Mouse (Mus musculus) hindbrain, postnatal 0 days (tissue): ENCODE measurements around the gene Xylt1. TPM values are rescaled to one million over a fixed set of nuclear protein-coding genes. Genes with fewer than 3 reads are reported as not detected.
A peak's percentile ranks its signal among the peaks of the same experiment; 100 is the strongest.

Experiments
- ATAC-seq: fragments of 200-750 bp; cut with Nextera tagmentation; 2 replicates; pipeline ENCODE4 v1.8.0; 2017; ENCODE audit warnings: mild to moderate bottlenecking, moderate TSS enrichment, moderate library complexity
- DNase-seq: peaks from one replicate; pipeline ENCODE4 v3.0.0-alpha.2; 2015; ENCODE audit warnings: low spot score
- H3K27ac ChIP-seq: fragments of 300-500 bp; sonication (generic); 2 replicates; pipeline ENCODE4 v1.5.1; 2014; ENCODE audit warnings: mild to moderate bottlenecking
- H3K27me3 ChIP-seq: fragments of 300-500 bp; sonication (generic); 2 replicates; pipeline ENCODE4 v1.6.1; 2014; ENCODE audit warnings: low read length, mixed read lengths; ENCODE audit not compliant: insufficient read depth
- H3K36me3 ChIP-seq: fragments of 300-500 bp; sonication (generic); 2 replicates; pipeline ENCODE4 v1.6.1; 2014; ENCODE audit warnings: low read length, mixed read lengths; ENCODE audit not compliant: insufficient read depth
- H3K4me1 ChIP-seq: fragments of 300-500 bp; sonication (generic); 2 replicates; pipeline ENCODE4 v1.6.1; 2014; ENCODE audit warnings: antibody characterized with exemption, low read length, mixed read lengths; ENCODE audit not compliant: insufficient read depth
- H3K4me2 ChIP-seq: fragments of 300-500 bp; sonication (generic); 2 replicates; pipeline ENCODE4 v1.6.1; 2014; ENCODE audit warnings: low read depth, mild to moderate bottlenecking, low read length, moderate library complexity, mixed read lengths
- H3K4me3 ChIP-seq: fragments of 300-500 bp; sonication (generic); 2 replicates; pipeline ENCODE4 v1.5.1; 2014; ENCODE audit warnings: low read length
- H3K9ac ChIP-seq: fragments of 300-500 bp; sonication (generic); replicated peaks from 2 replicates; pipeline ENCODE4 v1.6.1; 2014; ENCODE audit warnings: mild to moderate bottlenecking, low read length, moderate library complexity, mixed read lengths
- H3K9me3 ChIP-seq: fragments of 300-500 bp; sonication (generic); 2 replicates; pipeline ENCODE4 v1.6.1; 2016; ENCODE audit warnings: low read length, mixed read lengths
- CTCF ChIP-seq: IDR thresholded peaks from 2 replicates; pipeline ENCODE4 v1.5.1; 2016; ENCODE audit warnings: antibody characterized with exemption, control low read depth, low read depth
- WGBS: fragments of 180-500 bp; shearing (Covaris S2); extraction: QIAGEN DNeasy Blood & Tissue Kit; methylation state at CpG from one replicate; pipeline ENCODE4 v1.1.7; 2014; 5-methylcytosine and 5-hydroxymethylcytosine counted together
- polyA plus RNA-seq: library from polyadenylated mRNA; unstranded; fragments of >200 nt; fragmentation: Nextera tagmentation; extraction: Ambion mirVana; gene quantifications from 2 replicates; pipeline ENCODE4 v1.2.1, GENCODE M21; 2015
- total RNA-seq: library from RNA; depleted of rRNA; stranded (reverse); fragments of >200 nt; gene quantifications from 2 replicates; pipeline ENCODE4 v1.2.3, GENCODE M21; 2014

The Xylt1 gene
- total and polyA plus RNA-seq, 2 experiments from 2014 or later = 3.0 to 16.6 TPM

DNA sequence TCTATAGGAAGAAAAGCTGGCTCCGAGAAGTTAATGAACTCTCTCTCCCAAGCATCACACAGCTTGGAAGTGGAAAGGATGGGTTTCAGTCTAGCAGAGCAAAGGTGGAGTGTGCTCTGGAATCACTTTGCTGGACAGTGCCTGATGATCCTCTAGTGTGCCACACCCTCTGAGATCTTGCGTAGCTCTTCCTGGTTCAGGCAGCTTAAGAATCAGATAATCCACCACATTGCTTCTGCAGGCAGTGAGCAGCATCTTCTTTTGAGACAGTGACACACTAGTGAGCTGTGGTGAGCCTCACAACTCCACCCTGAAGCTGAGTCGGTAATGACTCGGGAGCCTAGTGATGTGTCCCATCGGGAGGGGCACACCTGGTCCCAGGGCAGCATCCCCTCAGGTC lies 159.2 kb downstream of the Xylt1 start:
- H3K36me3 ChIP-seq = no peaks in the 10 kb centered on the region
- H3K9ac ChIP-seq = no peak overlapping the region
- no peak overlapping the region for H3K27ac ChIP-seq
- no peak overlapping the region for H3K4me3 ChIP-seq
- 0 out of 2 replicates have a peak, but pooled peaks cover 11% of the 10 kb centered on the region for H3K4me1 ChIP-seq
- 83% methylated on average over 5 of the region's 5 CpGs for WGBS
- ATAC-seq (no peak), DNase-seq (no peak)
- H3K9me3 ChIP-seq = no peaks in the 10 kb centered on the region
- no peak for TF ChIP-seq CTCF
- H3K4me2 ChIP-seq = no peak overlapping the region
- no peaks in the 10 kb centered on the region for H3K27me3 ChIP-seq

DNA sequence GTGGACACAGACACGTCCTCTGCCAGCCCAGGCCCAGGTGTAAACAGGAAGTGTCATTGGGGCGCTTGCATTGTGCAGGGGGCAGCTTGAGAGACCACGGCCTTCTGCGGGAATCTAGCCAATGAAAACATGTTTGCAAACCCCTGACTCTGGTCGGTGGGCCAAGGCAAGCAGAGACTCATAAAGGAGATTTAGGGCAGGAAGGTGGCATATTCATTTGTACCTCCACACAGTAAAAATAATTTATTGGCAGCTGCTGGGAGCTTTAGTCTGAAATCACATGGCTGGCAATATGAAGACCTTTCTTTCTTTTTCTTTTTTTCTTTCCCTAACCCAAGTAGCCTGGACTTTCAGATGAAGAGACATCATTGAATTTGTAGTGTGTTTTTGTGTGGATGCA lies 159.6 kb downstream of the Xylt1 start:
- no peak for DNase-seq
- Histone ChIP-seq H3K9me3 (no peaks in the 10 kb centered on the region), H3K9ac (no peak overlapping the region), H3K4me1 (0 out of 2 replicates have a peak, but pooled peaks cover 11% of the 10 kb centered on the region), H3K4me2 (no peak overlapping the region), H3K27ac (no peak overlapping the region), H3K27me3 (no peaks in the 10 kb centered on the region), H3K4me3 (no peak overlapping the region), H3K36me3 (no peaks in the 10 kb centered on the region)
- TF ChIP-seq CTCF = no peak
- ATAC-seq = no peak
- WGBS = 61% methylated on average over 5 of the region's 5 CpGs

DNA sequence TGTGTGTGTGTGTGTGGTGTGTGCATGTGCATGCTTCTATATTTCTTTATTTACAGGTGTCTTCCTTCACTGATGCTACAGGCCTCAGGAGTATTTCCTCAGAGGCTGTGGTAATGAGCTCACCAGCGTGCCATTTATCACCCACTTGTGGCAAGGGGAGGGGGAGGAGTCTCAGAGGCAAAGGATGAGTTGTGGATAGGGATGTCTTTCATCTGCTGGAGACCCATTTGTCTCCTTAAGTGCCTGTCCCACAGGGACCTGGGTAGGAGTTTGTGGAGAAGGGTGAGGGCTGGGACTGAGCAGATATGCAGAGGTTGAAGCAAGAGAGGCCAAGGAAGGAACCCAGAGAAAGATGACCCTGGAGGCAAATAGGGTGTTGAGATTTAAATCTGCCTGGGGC lies 160.3 kb downstream of the Xylt1 start:
- no peak overlapping the region for H3K4me2 ChIP-seq
- no peak overlapping the region for H3K4me3 ChIP-seq
- no peaks in the 10 kb centered on the region for H3K36me3 ChIP-seq
- WGBS = 52% methylated on average over 1 of the region's 1 CpGs
- 0 out of 2 replicates have a peak, but pooled peaks cover 11% of the 10 kb centered on the region for H3K4me1 ChIP-seq
- H3K9me3 ChIP-seq = no peaks in the 10 kb centered on the region
- H3K27ac ChIP-seq = no peak overlapping the region
- TF ChIP-seq CTCF = no peak
- no peak overlapping the region for H3K9ac ChIP-seq
- H3K27me3 ChIP-seq = no peaks in the 10 kb centered on the region
- DNase-seq (no peak), ATAC-seq (no peak)

DNA sequence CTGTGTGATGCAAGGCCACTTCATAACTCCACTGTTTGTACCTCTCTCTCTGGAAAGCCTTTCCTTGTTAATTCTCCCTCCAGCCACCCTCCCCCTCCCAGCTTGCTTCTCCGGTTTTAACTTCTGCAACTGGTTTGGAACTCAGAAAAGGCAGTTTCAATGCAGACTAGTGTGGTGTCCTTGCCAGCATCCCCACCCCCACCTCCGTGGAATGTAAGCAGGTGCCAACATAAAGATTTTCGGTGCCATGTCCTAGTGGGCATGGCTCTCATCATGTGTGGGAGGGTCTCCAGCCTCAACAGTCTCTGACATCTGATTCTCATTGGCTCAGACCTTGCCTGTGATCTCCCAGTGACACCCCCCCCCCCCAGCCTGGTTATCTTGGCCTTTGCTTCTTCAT lies 160.9 kb downstream of the Xylt1 start:
- 57% methylated on average over 3 of the region's 3 CpGs for WGBS

DNA sequence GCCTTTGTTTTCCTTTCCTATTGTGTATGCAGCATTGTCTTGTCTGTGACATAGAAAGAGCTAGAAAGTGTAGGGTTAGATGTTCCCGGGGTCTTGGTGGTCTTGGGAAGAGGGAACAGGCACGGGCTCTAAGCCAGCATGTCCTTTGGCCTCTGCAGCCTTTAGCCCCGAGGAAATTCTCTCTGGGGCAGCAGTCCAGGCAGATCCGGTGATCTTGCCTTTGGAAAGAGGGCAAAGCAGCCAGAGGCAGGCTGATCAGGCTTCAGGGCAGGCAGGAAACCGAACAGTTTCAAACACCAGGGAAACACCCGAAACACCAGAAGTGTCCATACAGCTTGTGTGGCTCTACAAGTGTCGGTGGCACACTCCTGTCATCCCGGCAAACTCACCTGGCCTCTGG lies 162.3 kb downstream of the Xylt1 start:
- ATAC-seq = no peak

More for the DNA sequence above, 160.9 kb downstream of the Xylt1 start:
- DNase-seq (no peak), ATAC-seq (no peak)
- Histone ChIP-seq H3K4me2 (no peak overlapping the region), H3K9ac (no peak overlapping the region), H3K36me3 (no peaks in the 10 kb centered on the region), H3K27ac (no peak overlapping the region), H3K4me3 (no peak overlapping the region), H3K4me1 (0 out of 2 replicates have a peak, but pooled peaks cover 11% of the 10 kb centered on the region), H3K27me3 (no peaks in the 10 kb centered on the region), H3K9me3 (no peaks in the 10 kb centered on the region)
- no peak for TF ChIP-seq CTCF

DNA sequence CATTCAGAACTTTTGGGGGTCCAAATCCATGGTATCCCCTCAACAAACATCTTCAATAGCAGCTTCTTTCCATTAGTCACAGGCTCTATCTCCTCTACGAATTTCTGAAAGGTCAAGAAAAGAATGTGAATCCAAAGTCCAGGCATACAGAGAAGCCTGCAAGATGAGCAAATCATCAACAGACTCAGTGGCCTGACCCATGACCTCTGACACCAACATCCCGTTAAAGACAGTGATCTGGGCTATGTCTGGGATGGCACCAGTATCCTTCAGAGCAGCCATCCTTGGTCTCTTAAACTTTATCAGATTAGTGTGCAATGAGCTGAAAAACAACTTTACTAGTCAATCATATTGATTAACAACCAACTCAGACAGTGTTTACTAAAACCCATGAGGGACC lies 163.3 kb downstream of the Xylt1 start:
- H3K4me1 ChIP-seq = peaks cover 19% of the 10 kb centered on the region; the same call in 1 of the 2 replicates
- WGBS = 49% methylated on average over 2 of the region's 2 CpGs
- TF ChIP-seq CTCF = no peak

More for the DNA sequence above, 162.3 kb downstream of the Xylt1 start:
- DNase-seq = no peak
- Histone ChIP-seq H3K9ac (no peak overlapping the region), H3K27me3 (no peaks in the 10 kb centered on the region), H3K4me2 (no peak overlapping the region), H3K4me1 (peaks cover 16% of the 10 kb centered on the region; the same call in 1 of the 2 replicates), H3K36me3 (no peaks in the 10 kb centered on the region), H3K27ac (no peak overlapping the region), H3K4me3 (no peak overlapping the region), H3K9me3 (no peaks in the 10 kb centered on the region)
- TF ChIP-seq CTCF = no peak
- 48% methylated on average over 8 of the region's 8 CpGs for WGBS

DNA sequence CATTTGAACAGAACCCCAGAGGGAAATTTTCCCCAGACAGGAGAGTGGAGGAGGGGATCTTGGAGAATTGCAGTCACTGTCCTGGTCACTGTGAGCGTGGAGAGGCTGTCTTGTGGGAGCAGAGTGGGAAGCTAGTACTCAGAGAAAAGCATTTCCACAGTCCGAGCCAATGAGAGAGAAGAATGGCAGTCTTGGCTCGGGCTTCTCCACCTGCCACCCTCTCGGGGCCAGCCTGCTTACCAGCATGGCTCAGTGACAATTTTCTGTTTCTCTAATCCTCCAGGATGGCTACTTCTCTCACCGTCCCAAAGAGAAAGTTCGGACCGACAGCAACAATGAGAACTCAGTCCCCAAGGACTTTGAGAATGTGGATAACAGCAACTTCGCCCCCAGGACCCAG lies 167.5 kb downstream of the Xylt1 start:
- Histone ChIP-seq H3K36me3 (no peaks in the 10 kb centered on the region), H3K9ac (no peak overlapping the region), H3K27me3 (no peaks in the 10 kb centered on the region), H3K27ac (no peak overlapping the region), H3K4me1 (peaks cover 26% of the 10 kb centered on the region), H3K9me3 (no peaks in the 10 kb centered on the region), H3K4me2 (no peak overlapping the region), H3K4me3 (no peak overlapping the region)
- ATAC-seq (peak; percentile 52; the same call in 1 of the 2 replicates), DNase-seq (peak; percentile 61)
- 31% methylated on average over 8 of the region's 8 CpGs for WGBS
- TF ChIP-seq CTCF = no peak

More for the DNA sequence above, 163.3 kb downstream of the Xylt1 start:
- H3K36me3 ChIP-seq = no peaks in the 10 kb centered on the region
- H3K9ac ChIP-seq = no peak overlapping the region
- no peak overlapping the region for H3K4me2 ChIP-seq
- ATAC-seq = no peak
- H3K27me3 ChIP-seq = no peaks in the 10 kb centered on the region
- no peaks in the 10 kb centered on the region for H3K9me3 ChIP-seq
- H3K27ac ChIP-seq = no peak overlapping the region
- DNase-seq = no peak
- H3K4me3 ChIP-seq = no peak overlapping the region
